Mouse (Mus musculus) cerebellum, adult 2 months (tissue): ENCODE data around the gene Dnah2. TPM values are rescaled to one million over a fixed set of nuclear protein-coding genes. Genes with fewer than 3 reads are reported as not detected.
A peak's percentile ranks its signal among the peaks of the same experiment; 100 is the strongest.

Experiments
- DNase-seq, 2 experiments: peaks; one replicate each; pipeline ENCODE4 v3.0.0; 2021
- H3K27ac ChIP-seq: fragments of 200-500 bp; 2 replicates; pipeline ENCODE4 v1.5.1; 2012; ENCODE audit warnings: low read length, control low read depth, inconsistent platforms; ENCODE audit not compliant: insufficient read depth
- H3K27me3 ChIP-seq: fragments of 200-500 bp; 2 replicates; pipeline ENCODE4 v1.6.1; 2012; ENCODE audit warnings: inconsistent platforms, mild to moderate bottlenecking, low read length, moderate library complexity; ENCODE audit not compliant: control insufficient read depth, insufficient read depth
- H3K4me1 ChIP-seq: fragments of 200-500 bp; 2 replicates; pipeline ENCODE4 v1.6.1; 2011; ENCODE audit warnings: low read length; ENCODE audit not compliant: control insufficient read depth, insufficient read depth
- H3K4me3 ChIP-seq: fragments of 200-500 bp; replicated peaks from 2 replicates; pipeline ENCODE3; 2011; ENCODE audit warnings: mild to moderate bottlenecking, low read depth, low read length, control low read depth; ENCODE audit not compliant: insufficient read depth
- CTCF ChIP-seq: fragments of 200-500 bp; IDR thresholded peaks from 2 replicates; pipeline ENCODE4 v1.5.1; 2011; ENCODE audit warnings: low read depth, mild to moderate bottlenecking, control low read depth, low read length, moderate library complexity, borderline replicate concordance; ENCODE audit not compliant: insufficient read depth
- POLR2A ChIP-seq: fragments of 200-500 bp; IDR thresholded peaks from 2 replicates; pipeline ENCODE4 v1.6.1; 2011; ENCODE audit warnings: low read length, control low read depth, borderline replicate concordance; ENCODE audit not compliant: insufficient read depth
- WGBS: fragments of 180-500 bp; shearing (Covaris S2); methylation state at CpG from one replicate; pipeline ENCODE4 v1.1.7; 2018; 5-methylcytosine and 5-hydroxymethylcytosine counted together
- polyA plus RNA-seq: library from polyadenylated mRNA; depleted of rRNA; stranded (reverse); fragments of >200 nt; gene quantifications from 2 replicates; pipeline ENCODE4 v1.2.3, GENCODE M21; 2012; rRNA removed

Gene Dnah2
- polyA plus RNA-seq, 1 experiment, result 0.69 TPM

- WGBS, result 91% methylated on average over 3 of the region's 3 CpGs
- no peak for DNase-seq
- peaks cover 15% of the 10 kb centered on the region for H3K4me1 ChIP-seq
Observed at GRCm38 (mm10) chr11:69379600-69379999, 169.3 kb downstream of the Dnah2 start.

GRCm38 (mm10) chr11:69377766-69378165 lies 171.1 kb downstream of the Dnah2 start:
- no peaks in the 10 kb centered on the region for H3K27me3 ChIP-seq
- H3K4me3 ChIP-seq, result no peak overlapping the region
- 84% methylated on average over 3 of the region's 3 CpGs for WGBS
- peaks cover 19% of the 10 kb centered on the region for H3K4me1 ChIP-seq
- DNase-seq, result no peak
- no peak overlapping the region for H3K27ac ChIP-seq
- TF ChIP-seq CTCF, result no peak
- no peak for TF ChIP-seq POLR2A

More at GRCm38 (mm10) chr11:69379600-69379999, 169.3 kb downstream of the Dnah2 start:
- H3K27ac ChIP-seq, result no peak overlapping the region
- TF ChIP-seq POLR2A, result no peak
- no peak for TF ChIP-seq CTCF
- H3K4me3 ChIP-seq, result no peak overlapping the region
- no peaks in the 10 kb centered on the region for H3K27me3 ChIP-seq

GRCm38 (mm10) chr11:69375646-69376045 lies 173.3 kb downstream of the Dnah2 start:
- no peak overlapping the region for H3K27ac ChIP-seq
- no peak overlapping the region for H3K4me3 ChIP-seq
- WGBS, result 86% methylated on average over 4 of the region's 4 CpGs
- DNase-seq, result no peak
- H3K27me3 ChIP-seq, result no peaks in the 10 kb centered on the region
- no peak for TF ChIP-seq POLR2A
- no peak for TF ChIP-seq CTCF
- H3K4me1 ChIP-seq, result peaks cover 17% of the 10 kb centered on the region

- DNase-seq, result no peak
- no peak for TF ChIP-seq CTCF
- no peak for TF ChIP-seq POLR2A
- Histone ChIP-seq H3K4me1 (peaks cover 17% of the 10 kb centered on the region), H3K27ac (no peak overlapping the region), H3K4me3 (no peak overlapping the region), H3K27me3 (no peaks in the 10 kb centered on the region)
- 94% methylated on average over 16 of the region's 16 CpGs for WGBS
Observed at GRCm38 (mm10) chr11:69373223-69373965, 175.5 kb downstream of the Dnah2 start.

- Histone ChIP-seq H3K27ac (no peak overlapping the region; the same call in 1 of the 2 replicates), H3K27me3 (no peaks in the 10 kb centered on the region), H3K4me1 (peaks cover 23% of the 10 kb centered on the region), H3K4me3 (no peak overlapping the region)
- 63% methylated on average over 3 of the region's 3 CpGs for WGBS
- TF ChIP-seq POLR2A (no peak), CTCF (peak; percentile 30; the same call in 1 of the 2 replicates)
- no peak for DNase-seq
Observed at GRCm38 (mm10) chr11:69372780-69373170, 176.1 kb downstream of the Dnah2 start.

- Histone ChIP-seq H3K27ac (peak overlapping the region; percentile 72), H3K4me1 (peaks cover 24% of the 10 kb centered on the region), H3K27me3 (no peaks in the 10 kb centered on the region), H3K4me3 (peak overlapping the region; percentile 15)
- DNase-seq, result peak; percentile 91 to 96
- TF ChIP-seq POLR2A (peak; percentile 29; the same call in 1 of the 2 replicates), CTCF (no peak)
- WGBS, result 7% methylated on average over 12 of the region's 12 CpGs
Observed at GRCm38 (mm10) chr11:69372056-69372779, 176.7 kb downstream of the Dnah2 start.

GRCm38 (mm10) chr11:69371601-69372000 lies 177.3 kb downstream of the Dnah2 start:
- 33% methylated on average over 12 of the region's 12 CpGs for WGBS
- no peak overlapping the region for H3K4me3 ChIP-seq
- peak overlapping the region; percentile 3; the same call in 1 of the 2 replicates for H3K27ac ChIP-seq
- no peak for DNase-seq
- no peaks in the 10 kb centered on the region for H3K27me3 ChIP-seq
- TF ChIP-seq POLR2A (no peak), CTCF (no peak)
- H3K4me1 ChIP-seq, result peaks cover 24% of the 10 kb centered on the region

- DNase-seq, result no peak
- Histone ChIP-seq H3K27ac (no peak overlapping the region), H3K4me3 (no peak overlapping the region), H3K27me3 (no peaks in the 10 kb centered on the region), H3K4me1 (peaks cover 29% of the 10 kb centered on the region)
- TF ChIP-seq CTCF (no peak), POLR2A (no peak)
- 71% methylated on average over 9 of the region's 9 CpGs for WGBS
Observed at GRCm38 (mm10) chr11:69370817-69371215, 178.1 kb downstream of the Dnah2 start.

Other genes starting within 250 kb of the Dnah2 start
- 22.0 and 23.0 TPM in 2 replicates for gene Cntrob, start 225.3 kb downstream of the Dnah2 start, polyA plus RNA-seq
- gene Trappc1, start 225.1 kb downstream of the Dnah2 start, polyA plus RNA-seq, result 81.4 and 83.6 TPM in 2 replicates
- 93.6 and 117 TPM in 2 replicates for gene Kcnab3, start 222.9 kb downstream of the Dnah2 start, polyA plus RNA-seq
- gene Rnf227, start 208.6 kb downstream of the Dnah2 start, polyA plus RNA-seq, result 130 and 135 TPM in 2 replicates
- 111 and 115 TPM in 2 replicates for gene Chd3, start 179.7 kb downstream of the Dnah2 start, polyA plus RNA-seq
- gene Naa38, start 153.6 kb downstream of the Dnah2 start, polyA plus RNA-seq, result 193 and 200 TPM in 2 replicates
- gene Cyb5d1, start 153.5 kb downstream of the Dnah2 start, polyA plus RNA-seq, result 40.2 and 41.9 TPM in 2 replicates
- 5.7 and 6.0 TPM in 2 replicates for gene Tmem88, start 150.9 kb downstream of the Dnah2 start, polyA plus RNA-seq
- gene Kdm6b, start 135.4 kb downstream of the Dnah2 start, polyA plus RNA-seq, result 14.0 and 16.5 TPM in 2 replicates
- 84.8 and 104 TPM in 2 replicates for gene Efnb3, start 11.1 kb upstream of the Dnah2 start, polyA plus RNA-seq
- 18.6 and 18.8 TPM in 2 replicates for gene Wrap53, start 31.1 kb upstream of the Dnah2 start, polyA plus RNA-seq
- 34.7 and 35.6 TPM in 2 replicates for gene Trp53, start 31.2 kb upstream of the Dnah2 start, polyA plus RNA-seq
- 890 and 950 TPM in 2 replicates for gene Atp1b2, start 56.8 kb upstream of the Dnah2 start, polyA plus RNA-seq
- gene Shbg, start 68.8 kb upstream of the Dnah2 start, polyA plus RNA-seq, result 0.11 TPM in 2 replicates
- 32.4 and 33.5 TPM in 2 replicates for gene Sat2, start 72.9 kb upstream of the Dnah2 start, polyA plus RNA-seq
- 176 and 183 TPM in 2 replicates for gene Fxr2, start 83.9 kb upstream of the Dnah2 start, polyA plus RNA-seq
- not detected in 2 replicates for gene Sox15, start 106.2 kb upstream of the Dnah2 start, polyA plus RNA-seq
- 115 and 120 TPM in 2 replicates for gene Mpdu1, start 113.5 kb upstream of the Dnah2 start, polyA plus RNA-seq
- gene Cd68, start 117.0 kb upstream of the Dnah2 start, polyA plus RNA-seq, result 3.7 and 4.5 TPM in 2 replicates
- gene Eif4a1, start 123.3 kb upstream of the Dnah2 start, polyA plus RNA-seq, result 316 and 321 TPM in 2 replicates
- gene Senp3, start 133.0 kb upstream of the Dnah2 start, polyA plus RNA-seq, result 110 and 152 TPM in 2 replicates
- 4.8 and 4.9 TPM in 2 replicates for gene Tnfsf13, start 136.7 kb upstream of the Dnah2 start, polyA plus RNA-seq
- gene Tnfsf12, start 146.7 kb upstream of the Dnah2 start, polyA plus RNA-seq, result 31.2 and 35.3 TPM in 2 replicates
- 3.3 and 4.2 TPM in 2 replicates for gene Tnfsfm13, start 147.0 kb upstream of the Dnah2 start, polyA plus RNA-seq
- 35.3 and 42.3 TPM in 2 replicates for gene Polr2a, start 209.5 kb upstream of the Dnah2 start, polyA plus RNA-seq
- not detected in 2 replicates for gene Slc35g3, start 212.9 kb upstream of the Dnah2 start, polyA plus RNA-seq
- gene Zbtb4, start 216.8 kb upstream of the Dnah2 start, polyA plus RNA-seq, result 69.8 and 71.1 TPM in 2 replicates
- gene Chrnb1, start 246.8 kb upstream of the Dnah2 start, polyA plus RNA-seq, result 1.6 and 2.9 TPM in 2 replicates